Mouse (Mus musculus): ENCODE data around the gene C1qa.

DNA sequence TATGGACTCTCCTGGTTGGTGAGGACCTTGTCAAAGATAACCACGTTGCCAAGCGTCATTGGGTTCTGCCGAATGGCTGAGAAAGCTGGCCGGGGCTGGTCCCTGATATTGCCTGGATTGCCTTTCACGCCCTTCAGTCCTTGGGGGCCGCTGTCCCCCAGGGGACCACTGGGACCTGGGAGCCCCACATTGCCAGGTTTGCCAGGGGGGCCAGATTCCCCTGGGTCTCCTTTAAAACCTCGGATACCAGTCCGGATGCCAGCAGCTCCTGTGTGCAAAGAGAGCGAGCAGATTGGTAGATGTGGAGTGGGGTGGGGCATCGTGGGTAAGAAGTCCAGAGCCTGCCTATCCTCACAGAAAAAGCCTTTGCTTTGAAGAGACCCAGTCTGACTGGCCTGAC is 2.1 kb downstream of the C1qa start:
- TF ChIP-seq HCFC1 (IDR thresholded peaks at IDR 0.05; ENCODE audit: borderline replicate concordance, insufficient read depth, low read length), result no peak
- no peak for TF ChIP-seq ZC3H11A (IDR thresholded peaks at IDR 0.05; ENCODE audit: borderline replicate concordance, low read depth, low read length)
- TF ChIP-seq MAFK (IDR thresholded peaks at IDR 0.05; ENCODE audit: insufficient read depth, low read depth, low read length), result no peak

All from ES-E14 (cell line).